Mouse (Mus musculus) MEL (cell line): ENCODE results near the gene Elp6. TPM values are rescaled to one million over a fixed set of nuclear protein-coding genes. Genes with fewer than 3 reads are reported as not detected.
A peak's percentile ranks its signal among the peaks of the same experiment; 100 is the strongest.

Experiments used
- DNase-seq: peaks from one replicate; pipeline ENCODE4 v3.0.0; 2011; ENCODE audit warnings: low read depth, low spot score
- H3K27ac ChIP-seq: 2 replicates; pipeline ENCODE4 v1.5.1; 2012; ENCODE audit warnings: low read depth, mild to moderate bottlenecking, control low read depth, low read length, moderate library complexity; ENCODE audit not compliant: control insufficient read depth
- H3K27me3 ChIP-seq, 2 experiments: fragments of 150-350 bp in 1 of 2; sonication (generic) in 1 of 2; 2 replicates each; pipeline ENCODE4 v1.6.1; 2012; ENCODE audit warnings: low read length in 2 of 2, mild to moderate bottlenecking in 2 of 2, improper control_type of control experiment in 1 of 2, moderate library complexity in 1 of 2; ENCODE audit not compliant: insufficient read depth in 2 of 2, control insufficient read depth in 1 of 2
- H3K36me3 ChIP-seq, 2 experiments: 2 replicates each; pipeline ENCODE4 v1.6.1; 2012 to 2014; ENCODE audit warnings: low read length in 2 of 2, improper control_type of control experiment in 1 of 2, inconsistent platforms in 1 of 2, mild to moderate bottlenecking in 1 of 2; ENCODE audit not compliant: insufficient read depth in 2 of 2, control insufficient read depth in 1 of 2
- H3K4me1 ChIP-seq, 2 experiments: fragments of 150-350 bp in 1 of 2; sonication (generic) in 1 of 2; 2 replicates each; pipeline ENCODE4 v1.6.1; 2012; ENCODE audit warnings: low read length in 2 of 2, improper control_type of control experiment in 1 of 2, mild to moderate bottlenecking in 1 of 2; ENCODE audit not compliant: insufficient read depth in 2 of 2, control insufficient read depth in 1 of 2
- H3K4me3 ChIP-seq, 2 experiments: fragments of 150-350 bp in 1 of 2; sonication (generic) in 1 of 2; 2 replicates each; pipeline ENCODE4 v1.5.1; 2012; ENCODE audit warnings: low read depth in 2 of 2, low read length in 2 of 2, mild to moderate bottlenecking in 2 of 2, moderate library complexity in 2 of 2, control low read depth in 1 of 2, improper control_type of control experiment in 1 of 2; ENCODE audit not compliant: control insufficient read depth in 1 of 2, insufficient read depth in 1 of 2
- H3K79me2 ChIP-seq: 2 replicates; pipeline ENCODE4 v1.6.1; 2012; ENCODE audit warnings: mild to moderate bottlenecking, low read length, moderate library complexity; ENCODE audit not compliant: control insufficient read depth, poor library complexity, insufficient read depth
- H3K9ac ChIP-seq: 2 replicates; pipeline ENCODE4 v1.6.1; 2012; ENCODE audit warnings: low read depth, mild to moderate bottlenecking, control low read depth, low read length, moderate library complexity; ENCODE audit not compliant: control insufficient read depth, poor library complexity, severe bottlenecking
- H3K9me3 ChIP-seq: fragments of 150-350 bp; sonication (generic); replicated peaks from 2 replicates; pipeline ENCODE4 v1.6.1; 2012; ENCODE audit warnings: mild to moderate bottlenecking, low read length, improper control_type of control experiment, moderate library complexity; ENCODE audit not compliant: insufficient read depth
- BHLHE40 ChIP-seq: IDR thresholded peaks from 2 replicates; pipeline ENCODE4 v1.6.1; 2012; ENCODE audit warnings: low read depth, mild to moderate bottlenecking, inconsistent platforms, low read length, improper control_type of control experiment, borderline replicate concordance
- CHD2 ChIP-seq: IDR thresholded peaks from 2 replicates; pipeline ENCODE4 v1.6.1; 2011; ENCODE audit warnings: low read length, improper control_type of control experiment
- CTCF ChIP-seq, 3 experiments: IDR thresholded peaks in 2 of 3; conservative IDR thresholded peaks in 1 of 3; 2 replicates each; pipeline ENCODE4 v1.5.1; 2011 to 2012; ENCODE audit warnings: low read length in 3 of 3, low read depth in 2 of 3, mild to moderate bottlenecking in 2 of 3, improper control_type of control experiment in 1 of 3, inconsistent platforms in 1 of 3, mixed read lengths in 1 of 3, moderate library complexity in 1 of 3; ENCODE audit not compliant: control insufficient read depth in 1 of 3, insufficient read depth in 1 of 3, poor library complexity in 1 of 3, severe bottlenecking in 1 of 3
- E2F4 ChIP-seq: IDR thresholded peaks from 2 replicates; pipeline ENCODE4 v1.6.1; 2011; ENCODE audit warnings: low read depth, low read length, improper control_type of control experiment, borderline replicate concordance
- ELF1 ChIP-seq: IDR thresholded peaks from 2 replicates; pipeline ENCODE4 v1.6.1; 2014; ENCODE audit warnings: low read depth, mild to moderate bottlenecking, inconsistent platforms, low read length, improper control_type of control experiment, moderate library complexity
- EP300 ChIP-seq, 2 experiments: IDR thresholded peaks; 2 replicates each; pipeline ENCODE4 v1.6.1; 2011; ENCODE audit warnings: improper control_type of control experiment in 2 of 2, low read length in 2 of 2, low read depth in 1 of 2, mild to moderate bottlenecking in 1 of 2
- ETS1 ChIP-seq: IDR thresholded peaks from 2 replicates; pipeline ENCODE4 v1.6.1; 2012; ENCODE audit warnings: low read depth, mild to moderate bottlenecking, inconsistent platforms, low read length, improper control_type of control experiment, moderate library complexity
- GABPA ChIP-seq: IDR thresholded peaks from 2 replicates; pipeline ENCODE4 v1.6.1; 2012; ENCODE audit warnings: low read depth, mild to moderate bottlenecking, inconsistent platforms, low read length, improper control_type of control experiment, moderate library complexity
- GATA1 ChIP-seq: IDR thresholded peaks from 2 replicates; pipeline ENCODE4 v1.6.1; 2011; ENCODE audit warnings: low read depth, low read length, improper control_type of control experiment
- HCFC1 ChIP-seq: IDR thresholded peaks from 2 replicates; pipeline ENCODE4 v1.6.1; 2012; ENCODE audit warnings: low read depth, mild to moderate bottlenecking, inconsistent platforms, low read length, improper control_type of control experiment, moderate library complexity
- JUND ChIP-seq: IDR thresholded peaks from 2 replicates; pipeline ENCODE4 v1.6.1; 2011; ENCODE audit warnings: low read depth, mild to moderate bottlenecking, improper control_type of control experiment, low read length
- KAT2A ChIP-seq: conservative IDR thresholded peaks from 2 replicates; pipeline ENCODE4 v1.6.1; 2012; ENCODE audit warnings: low read depth, low read length, improper control_type of control experiment, inconsistent platforms
- MAFK ChIP-seq: IDR thresholded peaks from 2 replicates; pipeline ENCODE4 v1.6.1; 2011; ENCODE audit warnings: low read depth, mild to moderate bottlenecking, low read length, improper control_type of control experiment, borderline replicate concordance
- MAX ChIP-seq: IDR thresholded peaks from 2 replicates; pipeline ENCODE4 v1.6.1; 2011; ENCODE audit warnings: low read length, improper control_type of control experiment
- MAZ ChIP-seq: IDR thresholded peaks from 2 replicates; pipeline ENCODE4 v1.6.1; 2012; ENCODE audit warnings: low read depth, mild to moderate bottlenecking, inconsistent platforms, low read length, improper control_type of control experiment
- MEF2A ChIP-seq: IDR thresholded peaks from 2 replicates; pipeline ENCODE4 v1.6.1; 2014; ENCODE audit warnings: low read depth, mild to moderate bottlenecking, inconsistent platforms, low read length, improper control_type of control experiment; ENCODE audit not compliant: poor library complexity, insufficient replicate concordance, severe bottlenecking; ENCODE audit errors: extremely low read depth
- MXI1 ChIP-seq: IDR thresholded peaks from 2 replicates; pipeline ENCODE4 v1.6.1; 2011; ENCODE audit warnings: mild to moderate bottlenecking, low read depth, low read length, improper control_type of control experiment
- MYB ChIP-seq: IDR thresholded peaks from 2 replicates; pipeline ENCODE4 v1.6.1; 2011; ENCODE audit warnings: mild to moderate bottlenecking, low read depth, low read length, improper control_type of control experiment
- MYC ChIP-seq: IDR thresholded peaks from 2 replicates; pipeline ENCODE4 v1.6.1; 2011; ENCODE audit warnings: low read depth, mild to moderate bottlenecking, low read length, improper control_type of control experiment, moderate library complexity
- NELFE ChIP-seq: IDR thresholded peaks from 2 replicates; pipeline ENCODE4 v1.6.1; 2011; ENCODE audit warnings: low read depth, low read length, improper control_type of control experiment
- NRF1 ChIP-seq: IDR thresholded peaks from 2 replicates; pipeline ENCODE4 v1.6.1; 2014; ENCODE audit warnings: low read depth, mild to moderate bottlenecking, inconsistent platforms, low read length, improper control_type of control experiment, moderate library complexity; ENCODE audit not compliant: poor library complexity, insufficient read depth, severe bottlenecking
- POLR2A ChIP-seq, 2 experiments: IDR thresholded peaks; 2 replicates each; pipeline ENCODE4 v1.6.1; 2011 to 2012; ENCODE audit warnings: low read length in 2 of 2, mild to moderate bottlenecking in 2 of 2, control low read depth in 1 of 2, improper control_type of control experiment in 1 of 2, low read depth in 1 of 2, moderate library complexity in 1 of 2; ENCODE audit not compliant: control insufficient read depth in 1 of 2, insufficient read depth in 1 of 2, poor library complexity in 1 of 2
- POLR2AphosphoS5 ChIP-seq: IDR thresholded peaks from 2 replicates; pipeline ENCODE4 v1.6.1; 2012; ENCODE audit warnings: low read depth, borderline replicate concordance, mild to moderate bottlenecking, inconsistent platforms, low read length, moderate library complexity, mixed read lengths
- RAD21 ChIP-seq: IDR thresholded peaks from 2 replicates; pipeline ENCODE4 v1.6.1; 2011; ENCODE audit warnings: mild to moderate bottlenecking, low read depth, low read length, improper control_type of control experiment
- RCOR1 ChIP-seq: IDR thresholded peaks from 2 replicates; pipeline ENCODE4 v1.6.1; 2012; ENCODE audit warnings: low read depth, mild to moderate bottlenecking, inconsistent platforms, low read length, improper control_type of control experiment
- SIN3A ChIP-seq: IDR thresholded peaks from 2 replicates; pipeline ENCODE4 v1.6.1; 2012; ENCODE audit warnings: low read length, improper control_type of control experiment, inconsistent platforms
- SMC3 ChIP-seq: IDR thresholded peaks from 2 replicates; pipeline ENCODE4 v1.6.1; 2011; ENCODE audit warnings: low read depth, low read length, improper control_type of control experiment
- TAL1 ChIP-seq: IDR thresholded peaks from 2 replicates; pipeline ENCODE4 v1.6.1; 2012; ENCODE audit warnings: mild to moderate bottlenecking, inconsistent platforms, low read length, moderate library complexity, mixed read lengths
- TBP ChIP-seq: IDR thresholded peaks from 2 replicates; pipeline ENCODE4 v1.8.0; 2011; ENCODE audit warnings: low read depth, low read length, improper control_type of control experiment
- TCF12 ChIP-seq: IDR thresholded peaks from 2 replicates; pipeline ENCODE4 v1.6.1; 2014; ENCODE audit warnings: low read depth, mild to moderate bottlenecking, inconsistent platforms, low read length, improper control_type of control experiment, moderate library complexity
- UBTF ChIP-seq: IDR thresholded peaks from 2 replicates; pipeline ENCODE4 v1.6.1; 2012; ENCODE audit warnings: low read depth, mild to moderate bottlenecking, inconsistent platforms, low read length, improper control_type of control experiment, moderate library complexity, borderline replicate concordance; ENCODE audit not compliant: insufficient read depth
- USF1 ChIP-seq: IDR thresholded peaks from 2 replicates; pipeline ENCODE4 v1.6.1; 2014; ENCODE audit warnings: low read depth, mild to moderate bottlenecking, inconsistent platforms, low read length, improper control_type of control experiment, moderate library complexity
- USF2 ChIP-seq, 2 experiments: IDR thresholded peaks; 2 replicates each; pipeline ENCODE4 v1.6.1; 2011 to 2012; ENCODE audit warnings: improper control_type of control experiment in 2 of 2, low read length in 2 of 2, borderline replicate concordance in 1 of 2, inconsistent platforms in 1 of 2, low read depth in 1 of 2, mild to moderate bottlenecking in 1 of 2; ENCODE audit not compliant: insufficient read depth in 1 of 2
- ZKSCAN1 ChIP-seq: IDR thresholded peaks from 2 replicates; pipeline ENCODE4 v1.6.1; 2012; ENCODE audit warnings: low read depth, mild to moderate bottlenecking, inconsistent platforms, low read length, improper control_type of control experiment, moderate library complexity
- ZMIZ1 ChIP-seq: IDR thresholded peaks from 2 replicates; pipeline ENCODE4 v1.6.1; 2012; ENCODE audit warnings: low read depth, mild to moderate bottlenecking, inconsistent platforms, low read length, improper control_type of control experiment, moderate library complexity
- ZNF384 ChIP-seq: IDR thresholded peaks from 2 replicates; pipeline ENCODE4 v1.6.1; 2012; ENCODE audit warnings: low read depth, mild to moderate bottlenecking, inconsistent platforms, low read length, improper control_type of control experiment
- polyA plus RNA-seq, 2 experiments: library from polyadenylated mRNA; stranded (reverse) in 1 of 2; unstranded in 1 of 2; fragments of >175 nt in 1 of 2; fragments of >200 nt in 1 of 2; gene quantifications; 2 replicates each; pipeline versions ENCODE4 v1.2.1 to v1.2.4; 2012; ENCODE audit warnings: low replicate concordance in 2 of 2, low read depth in 1 of 2; ENCODE audit not compliant: insufficient read length in 2 of 2, insufficient read depth in 1 of 2, missing spikeins in 1 of 2
- total RNA-seq: library from RNA; depleted of rRNA; stranded (reverse); fragments of 300-350 nt; gene quantifications from 2 replicates; pipeline ENCODE4 v1.2.3, GENCODE M21; 2012; rRNA removed

The Elp6 gene
- 32.6 and 34.6 TPM in 2 replicates for total RNA-seq
- polyA plus RNA-seq = 10 to 100 TPM in 1 of 2 experiments, not detected in 1; 29.6 TPM

DNA sequence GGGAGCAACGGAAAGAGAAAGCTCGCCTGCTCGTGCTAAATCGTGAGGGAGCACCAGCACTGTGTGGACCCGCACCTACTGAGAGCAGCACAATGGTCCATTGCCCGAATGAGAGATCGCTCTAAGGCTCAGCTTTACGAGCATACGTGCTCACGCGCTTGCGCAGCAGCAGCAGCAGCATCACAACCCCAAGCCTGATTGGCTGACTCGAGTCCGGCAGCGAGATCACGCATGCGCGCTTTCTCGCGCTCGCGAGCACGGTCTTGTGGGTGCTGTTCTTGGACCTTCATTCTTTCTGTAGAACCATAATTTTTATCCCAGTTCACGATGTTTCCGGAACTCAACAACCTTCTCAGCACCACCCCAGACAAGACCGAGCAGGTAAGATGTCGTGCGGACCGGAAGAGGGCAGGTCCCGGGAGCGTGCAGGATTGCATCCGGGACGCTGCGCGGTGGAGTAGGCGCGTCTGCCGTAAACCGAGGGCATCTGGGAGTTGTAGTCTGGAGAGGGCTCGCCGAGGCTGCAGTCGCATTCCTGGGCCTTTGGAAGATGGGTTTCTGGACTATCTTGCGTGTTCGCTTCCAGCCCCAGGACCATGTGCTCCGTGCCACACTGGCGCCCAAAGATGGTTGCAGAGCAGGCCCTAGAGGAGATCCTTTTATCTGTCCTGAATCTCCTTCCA lies at the start of gene Elp6:
TSS of gene Elp6 (plus strand) at position 205 of the 683 bp plus-strand sequence.
- Histone ChIP-seq H3K36me3 (peaks cover 0 to 3% of the 10 kb centered on the region in 2 experiments; a peak in 2 of 4 replicates), H3K27me3 (no peaks in the 10 kb centered on the region)
- DNase-seq = peak; percentile 97
- TF ChIP-seq GATA1 = no peak
- TF ChIP-seq E2F4 = no peak; the same call in 1 of the 2 replicates
- TF ChIP-seq CHD2 = no peak
- TF ChIP-seq MXI1 = no peak; the same call in none of the 2 replicates
- no peak for TF ChIP-seq ZKSCAN1
- TF ChIP-seq BHLHE40 = no peak
- TF ChIP-seq UBTF = no peak
- peak; percentile 77 for TF ChIP-seq MAX
- no peak for TF ChIP-seq USF2 (IDR thresholded peaks at IDR 0.05; ENCODE audit: borderline replicate concordance in 1 of 2, insufficient read depth in 1 of 2, low read depth in 1 of 2, low read length in 2 of 2)
- TF ChIP-seq TBP = peak; percentile 90
- TF ChIP-seq SMC3 = no peak
- TF ChIP-seq ELF1 = peak; percentile 87
- TF ChIP-seq ZMIZ1 = peak; percentile 94
- TF ChIP-seq USF1 = peak; percentile 4; the same call in 1 of the 2 replicates
- no peak for TF ChIP-seq RAD21
- peak; percentile 90 for TF ChIP-seq NRF1
- peak; percentile 82 for TF ChIP-seq MYC
- TF ChIP-seq EP300 (IDR thresholded peaks at IDR 0.05; ENCODE audit: low read depth in 1 of 2, low read length in 2 of 2) = no peak
- TF ChIP-seq MAFK = no peak
- no peak for TF ChIP-seq POLR2AphosphoS5
- no peak for TF ChIP-seq MEF2A
- peak; percentile 63 for TF ChIP-seq SIN3A
- peak; percentile 52 for TF ChIP-seq TCF12
- no peak for TF ChIP-seq GABPA
- TF ChIP-seq JUND = no peak
- TF ChIP-seq CTCF (IDR thresholded peaks at IDR 0.05 in 2 of 3, conservative IDR thresholded peaks at IDR 0.05 in 1 of 3; ENCODE audit: control insufficient read depth in 1 of 3, insufficient read depth in 1 of 3, low read depth in 2 of 3, low read length in 3 of 3, poor library complexity in 1 of 3, severe bottlenecking in 1 of 3) = no peak
- peak; percentile 87 to 98 for TF ChIP-seq POLR2A (IDR thresholded peaks at IDR 0.05; ENCODE audit: control insufficient read depth in 1 of 2, insufficient read depth in 1 of 2, low read depth in 1 of 2, low read length in 2 of 2, poor library complexity in 1 of 2)
- peak; percentile 83 for TF ChIP-seq KAT2A
- TF ChIP-seq HCFC1 = peak; percentile 97
- no peak for TF ChIP-seq MYB
- TF ChIP-seq ZNF384 = no peak
- no peak for TF ChIP-seq ETS1
- no peak for TF ChIP-seq RCOR1
- TF ChIP-seq MAZ = no peak; the same call in 1 of the 2 replicates
- no peak for TF ChIP-seq TAL1
- peak; percentile 98 for TF ChIP-seq NELFE

More for the DNA sequence above, at the start of gene Elp6:
- Histone ChIP-seq H3K27ac (peak within 1 kb of the TSS; percentile 86), H3K9me3 (no peaks in the 10 kb centered on the region), H3K9ac (peak within 1 kb of the TSS; percentile 74), H3K79me2 (peaks cover 8% of the 10 kb centered on the region), H3K4me3 (peak within 1 kb of the TSS; percentile 57 to 72), H3K4me1 (peaks cover 3 to 10% of the 10 kb centered on the region in 2 experiments)
